Mouse (Mus musculus) forebrain, embryonic 11.5 days (tissue): ENCODE data around the gene Zfp111. TPM values are rescaled to one million over a fixed set of nuclear protein-coding genes. Genes with fewer than 3 reads are reported as not detected.

ENCODE experiments used
- ATAC-seq: fragments of 200-750 bp; cut with Nextera tagmentation; replicated peaks from 2 replicates; pipeline ENCODE4 v1.8.0; 2017; ENCODE audit warnings: moderate TSS enrichment; ENCODE audit not compliant: low FRiP score
- DNase-seq: peaks from one replicate; pipeline ENCODE4 v3.0.0-alpha.2; 2017; ENCODE audit warnings: low spot score
- H3K27ac ChIP-seq: fragments of 300-500 bp; sonication (generic); 2 replicates; pipeline ENCODE4 v1.5.1; 2014; ENCODE audit warnings: low read depth, low read length
- H3K27me3 ChIP-seq: fragments of 300-500 bp; sonication (generic); 2 replicates; pipeline ENCODE4 v1.6.1; 2014; ENCODE audit warnings: mild to moderate bottlenecking, low read length, mixed read lengths; ENCODE audit not compliant: control insufficient read depth, insufficient read depth
- H3K36me3 ChIP-seq: fragments of 300-500 bp; sonication (generic); 2 replicates; pipeline ENCODE4 v1.6.1; 2014; ENCODE audit warnings: mild to moderate bottlenecking, low read length, moderate library complexity, mixed read lengths; ENCODE audit not compliant: control insufficient read depth, insufficient read depth
- H3K4me1 ChIP-seq: fragments of 300-500 bp; sonication (generic); replicated peaks from 2 replicates; pipeline ENCODE4 v1.6.1; 2014; ENCODE audit warnings: low read length, mixed read lengths; ENCODE audit not compliant: control insufficient read depth, insufficient read depth
- H3K4me2 ChIP-seq: fragments of 300-500 bp; sonication (generic); 2 replicates; pipeline ENCODE4 v1.6.1; 2014; ENCODE audit warnings: low read depth, mild to moderate bottlenecking, low read length, moderate library complexity, mixed read lengths; ENCODE audit not compliant: severe bottlenecking
- H3K4me3 ChIP-seq: fragments of 300-500 bp; sonication (generic); 2 replicates; pipeline ENCODE4 v1.5.1; 2014; ENCODE audit warnings: low read depth, low read length
- H3K9ac ChIP-seq: fragments of 300-500 bp; sonication (generic); 2 replicates; pipeline ENCODE4 v1.6.1; 2014; ENCODE audit warnings: low read length
- H3K9me3 ChIP-seq: fragments of 300-500 bp; sonication (generic); 2 replicates; pipeline ENCODE4 v1.6.1; 2016; ENCODE audit warnings: low read length, mixed read lengths; ENCODE audit not compliant: control insufficient read depth
- WGBS: fragments of 180-500 bp; shearing (Covaris S2); extraction: QIAGEN DNeasy Blood & Tissue Kit; methylation state at CpG from one replicate; pipeline ENCODE4 v1.1.7; 2014; 5-methylcytosine and 5-hydroxymethylcytosine counted together
- polyA plus RNA-seq: library from polyadenylated mRNA; unstranded; fragments of >200 nt; fragmentation: Nextera tagmentation; extraction: Ambion mirVana; gene quantifications from 2 replicates; pipeline ENCODE4 v1.2.1, GENCODE M21; 2014

Gene Zfp111
- 9.6 and 12.3 TPM in 2 replicates for polyA plus RNA-seq

DNA sequence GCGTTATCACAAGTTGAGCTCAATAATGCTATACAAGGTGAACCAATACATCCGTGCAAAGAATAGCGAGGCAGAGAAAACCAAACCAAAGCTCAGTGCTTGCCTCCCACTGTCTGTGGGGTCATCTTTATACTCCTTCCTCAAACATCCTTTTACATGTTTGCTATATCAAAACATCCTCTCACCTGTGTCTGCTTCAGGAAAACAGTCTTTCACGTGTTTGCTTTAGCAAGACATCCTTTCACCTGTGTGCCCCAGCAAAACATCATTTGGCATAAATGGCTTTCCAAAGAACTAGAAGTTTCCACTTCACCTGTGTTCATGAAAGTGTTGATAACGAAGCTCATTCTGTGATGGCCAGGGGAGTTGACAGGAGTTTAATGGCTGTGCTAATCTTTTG lies at the start of gene Zfp111:
Gene Zfp111, minus strand, starts transcription at position 101 of the 400 bp plus-strand sequence.
- H3K4me3 ChIP-seq: no peak within 1 kb of the TSS
- ATAC-seq (no peak), DNase-seq (no peak)
- H3K36me3 ChIP-seq: no peaks in the 10 kb centered on the region; the same call in 1 of the 2 replicates
- no peaks in the 10 kb centered on the region for H3K27me3 ChIP-seq
- H3K4me2 ChIP-seq: no peak within 1 kb of the TSS
- no peak within 1 kb of the TSS for H3K27ac ChIP-seq
- WGBS: 83% methylated on average over 5 of the region's 5 CpGs
- no peaks in the 10 kb centered on the region for H3K9me3 ChIP-seq
- no peak within 1 kb of the TSS for H3K9ac ChIP-seq
- H3K4me1 ChIP-seq: no peaks in the 10 kb centered on the region

DNA sequence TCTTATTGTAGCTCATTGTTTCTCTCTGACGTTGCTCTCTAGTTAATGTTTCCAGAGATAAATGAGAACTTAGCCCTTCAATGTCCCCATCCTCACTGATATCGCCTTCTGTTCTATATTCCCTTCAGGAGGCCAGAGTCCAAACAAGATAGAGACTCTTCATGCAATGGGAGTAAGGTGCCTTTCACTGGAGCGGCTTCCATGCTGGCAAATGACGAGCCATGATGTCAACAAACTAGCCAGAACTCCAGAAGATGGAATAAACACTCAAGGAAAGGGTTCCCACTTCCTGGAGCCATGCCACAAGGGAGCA lies 48.7 kb upstream of the Zfp111 start:
- WGBS: 91% methylated on average over 4 of the region's 4 CpGs
- H3K27ac ChIP-seq: no peak overlapping the region
- no peak for ATAC-seq

DNA sequence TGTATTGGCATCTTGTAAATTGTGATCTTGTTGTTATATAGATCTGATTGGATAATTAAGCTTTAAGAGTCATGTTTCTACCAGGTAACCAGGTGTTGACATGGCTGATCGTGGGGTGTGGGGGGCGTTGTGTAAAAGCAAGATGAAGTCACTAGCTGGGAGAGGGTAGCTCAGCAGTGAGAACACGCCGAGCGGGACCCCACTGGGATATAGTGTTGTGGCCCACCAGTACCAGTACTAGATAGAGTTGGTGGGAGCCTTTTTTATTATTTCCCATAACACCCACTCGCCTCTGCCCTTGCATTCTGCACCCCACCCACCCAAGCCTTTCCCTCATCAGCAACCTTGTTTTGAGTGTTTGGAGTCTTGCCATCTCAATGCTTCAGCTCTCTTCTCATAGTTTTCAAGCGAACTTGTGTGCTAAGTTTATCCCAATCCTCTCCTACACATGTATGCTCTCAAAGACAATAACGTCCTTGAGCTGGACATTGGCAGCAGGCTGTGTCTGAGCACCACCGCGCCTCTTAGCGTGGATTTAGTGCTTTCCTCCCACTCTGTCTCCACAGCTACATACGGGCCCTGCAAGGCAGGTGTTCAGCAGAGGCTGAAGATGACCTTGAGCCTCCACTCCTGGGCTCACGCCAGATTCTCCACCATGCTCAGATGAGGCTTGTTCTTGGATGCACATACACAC lies 48.2 kb upstream of the Zfp111 start:
- H3K9me3 ChIP-seq: no peaks in the 10 kb centered on the region
- H3K4me3 ChIP-seq: no peak overlapping the region
- no peaks in the 10 kb centered on the region for H3K4me1 ChIP-seq
- ATAC-seq (no peak), DNase-seq (no peak)
- WGBS: 91% methylated on average over 13 of the region's 13 CpGs
- no peak overlapping the region for H3K4me2 ChIP-seq
- H3K27me3 ChIP-seq: no peaks in the 10 kb centered on the region
- H3K36me3 ChIP-seq: no peaks in the 10 kb centered on the region
- no peak overlapping the region for H3K27ac ChIP-seq
- no peak overlapping the region for H3K9ac ChIP-seq

More for the DNA sequence above, 48.7 kb upstream of the Zfp111 start:
- DNase-seq: no peak
- H3K4me2 ChIP-seq: no peak overlapping the region
- H3K9me3 ChIP-seq: no peaks in the 10 kb centered on the region
- no peaks in the 10 kb centered on the region for H3K36me3 ChIP-seq
- no peaks in the 10 kb centered on the region for H3K27me3 ChIP-seq
- H3K9ac ChIP-seq: no peak overlapping the region
- no peak overlapping the region for H3K4me3 ChIP-seq
- H3K4me1 ChIP-seq: no peaks in the 10 kb centered on the region

DNA sequence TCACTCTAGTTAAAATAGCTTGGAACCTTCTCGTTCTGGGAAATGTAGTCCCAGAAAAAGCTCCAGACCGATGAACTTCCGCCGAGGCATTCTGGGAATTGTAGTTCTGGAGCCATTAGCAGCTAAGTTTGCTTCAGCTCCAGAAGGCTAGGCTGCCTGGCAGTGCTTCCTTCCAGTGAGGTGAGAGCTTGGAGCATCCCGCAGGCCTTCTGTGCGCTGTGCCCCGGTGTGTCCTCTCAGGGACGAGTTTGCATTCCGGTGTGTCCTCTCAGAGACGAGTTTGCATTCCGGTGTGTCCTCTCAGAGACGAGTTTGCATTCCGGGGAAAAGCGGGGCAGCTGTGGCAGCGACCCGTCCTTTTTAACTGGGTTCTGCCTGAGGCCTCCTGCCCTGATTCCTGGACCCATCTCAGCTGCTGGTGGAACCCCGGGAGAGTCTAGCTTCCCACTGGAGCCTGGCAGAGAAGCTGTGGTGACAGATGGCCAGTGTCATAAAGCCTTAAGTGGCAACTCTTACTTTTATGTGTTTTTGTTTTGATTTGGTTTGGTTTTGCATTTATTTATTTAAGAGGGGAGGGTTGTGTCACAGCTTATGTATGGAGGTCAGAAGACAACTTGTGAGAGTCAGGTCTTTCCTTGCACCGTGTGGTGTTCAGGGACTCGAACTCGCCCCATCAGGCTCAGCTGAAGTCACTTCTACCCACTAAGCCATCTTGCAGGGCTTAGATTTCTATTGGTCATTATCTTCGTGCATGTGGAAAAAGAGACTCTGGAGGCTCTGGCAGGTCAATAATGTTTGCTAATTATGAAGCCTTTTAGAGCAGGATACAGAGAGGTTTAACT lies 43.6 kb upstream of the Zfp111 start, which contains the start of gene Zfp108:
Gene Zfp108, plus strand, starts transcription at position 162 of the 842 bp plus-strand sequence.
- peak within 1 kb of the TSS; percentile 53; the same call in 1 of the 2 replicates for H3K9ac ChIP-seq
- H3K27ac ChIP-seq: no peak within 1 kb of the TSS
- H3K9me3 ChIP-seq: no peaks in the 10 kb centered on the region
- peak within 1 kb of the TSS; percentile 51 for H3K4me2 ChIP-seq
- H3K27me3 ChIP-seq: no peaks in the 10 kb centered on the region
- WGBS: 23% methylated on average over 21 of the region's 21 CpGs
- no peaks in the 10 kb centered on the region for H3K4me1 ChIP-seq
- DNase-seq (peak; percentile 75), ATAC-seq (peak; percentile 90)
- no peaks in the 10 kb centered on the region for H3K36me3 ChIP-seq
- peak within 1 kb of the TSS; percentile 36 for H3K4me3 ChIP-seq

DNA sequence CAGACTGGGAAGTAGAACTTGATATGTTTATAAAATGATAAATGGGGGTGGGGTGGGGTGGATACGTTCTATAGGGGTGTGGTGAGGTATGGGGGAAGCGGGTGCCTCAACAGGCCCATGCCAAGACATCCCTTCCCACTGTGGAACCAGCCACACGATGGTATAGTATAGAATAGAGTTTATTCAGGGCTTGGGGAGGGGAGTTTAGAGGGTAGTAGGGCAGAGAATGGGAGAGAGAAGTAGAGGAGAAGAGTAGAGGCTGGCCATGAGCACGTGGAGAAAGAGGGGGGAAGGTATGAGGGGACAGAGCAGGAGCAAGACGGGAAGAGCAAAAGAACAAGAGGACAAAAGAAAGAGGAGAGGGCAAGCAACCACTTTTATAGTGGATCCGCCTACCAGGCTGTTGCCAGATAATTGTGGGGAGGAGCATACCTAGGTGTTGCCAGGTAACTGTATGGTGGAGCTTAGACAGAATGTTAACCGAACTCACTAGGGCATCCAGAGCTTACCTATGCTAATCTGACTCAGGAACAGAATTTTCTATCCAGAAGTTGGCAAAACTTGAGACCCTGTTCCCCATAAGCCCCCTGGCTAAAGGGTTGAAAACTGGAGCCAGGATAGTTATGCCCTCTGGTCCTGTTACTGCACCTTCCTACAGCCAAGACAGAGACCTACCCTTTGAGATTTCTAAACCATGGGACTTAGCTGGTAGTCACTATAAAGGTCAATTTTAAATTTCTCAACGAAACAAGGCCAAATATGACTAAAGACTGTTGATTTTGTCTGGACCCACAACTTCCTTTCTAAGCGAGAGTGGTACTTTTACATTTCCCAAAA lies 42.8 kb upstream of the Zfp111 start:
- no peak overlapping the region for H3K27ac ChIP-seq
- WGBS: 65% methylated on average over 9 of the region's 9 CpGs

DNA sequence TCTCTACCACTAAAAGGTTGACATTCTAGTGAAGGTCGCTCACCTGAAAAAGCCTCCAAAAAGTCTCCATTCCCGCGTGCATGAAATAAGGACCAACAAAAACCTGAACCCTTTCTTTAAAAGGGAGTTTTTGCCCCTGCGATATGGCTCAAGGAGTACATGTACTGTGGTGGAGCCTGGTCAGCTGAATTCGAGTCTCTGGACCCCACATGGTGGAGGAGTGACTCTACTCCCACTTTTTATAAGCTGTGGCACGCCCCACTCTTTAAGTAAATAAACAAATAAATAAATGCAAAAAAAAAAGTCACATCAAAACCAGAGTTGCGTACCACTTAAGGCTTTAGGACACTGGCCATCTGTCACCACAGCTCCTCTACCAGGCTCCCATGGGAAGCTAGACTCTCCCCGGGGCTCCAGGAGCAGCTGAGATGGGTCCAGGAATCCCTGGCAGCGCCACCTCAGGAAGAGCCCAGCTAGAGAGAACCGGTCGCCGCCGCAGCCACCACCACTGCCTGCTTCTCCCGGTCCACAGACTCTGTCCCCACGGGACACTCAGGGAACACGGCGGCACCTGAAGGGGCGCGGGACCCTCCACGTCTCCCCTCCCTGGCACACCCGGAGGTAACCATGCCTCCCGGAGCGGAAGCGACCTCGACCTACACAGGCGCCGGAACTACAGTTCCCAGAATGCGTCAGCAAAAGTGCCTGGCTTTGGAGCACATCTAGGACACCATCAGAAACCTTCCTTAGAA lies 26.0 kb upstream of the Zfp111 start, which contains the start of gene Zfp109:
Gene Zfp109, minus strand, starts transcription at position 521 of the 752 bp plus-strand sequence.
- H3K4me1 ChIP-seq: no peaks in the 10 kb centered on the region
- DNase-seq (peak; percentile 77), ATAC-seq (peak; percentile 93)
- H3K9me3 ChIP-seq: no peaks in the 10 kb centered on the region
- WGBS: 7% methylated on average over 28 of the region's 28 CpGs
- H3K27me3 ChIP-seq: no peaks in the 10 kb centered on the region
- H3K4me3 ChIP-seq: peak within 1 kb of the TSS; percentile 48
- H3K27ac ChIP-seq: no peak within 1 kb of the TSS
- no peaks in the 10 kb centered on the region for H3K36me3 ChIP-seq
- peak within 1 kb of the TSS; percentile 55 for H3K4me2 ChIP-seq
- H3K9ac ChIP-seq: peak within 1 kb of the TSS; percentile 51

More for the DNA sequence above, 42.8 kb upstream of the Zfp111 start:
- no peaks in the 10 kb centered on the region for H3K27me3 ChIP-seq
- H3K9me3 ChIP-seq: no peaks in the 10 kb centered on the region
- ATAC-seq (peak; percentile 74), DNase-seq (no peak)
- no peaks in the 10 kb centered on the region for H3K4me1 ChIP-seq
- H3K36me3 ChIP-seq: no peaks in the 10 kb centered on the region
- peak overlapping the region; percentile 51 for H3K4me2 ChIP-seq
- no peak overlapping the region for H3K9ac ChIP-seq
- H3K4me3 ChIP-seq: peak overlapping the region; percentile 36; the same call in 1 of the 2 replicates

DNA sequence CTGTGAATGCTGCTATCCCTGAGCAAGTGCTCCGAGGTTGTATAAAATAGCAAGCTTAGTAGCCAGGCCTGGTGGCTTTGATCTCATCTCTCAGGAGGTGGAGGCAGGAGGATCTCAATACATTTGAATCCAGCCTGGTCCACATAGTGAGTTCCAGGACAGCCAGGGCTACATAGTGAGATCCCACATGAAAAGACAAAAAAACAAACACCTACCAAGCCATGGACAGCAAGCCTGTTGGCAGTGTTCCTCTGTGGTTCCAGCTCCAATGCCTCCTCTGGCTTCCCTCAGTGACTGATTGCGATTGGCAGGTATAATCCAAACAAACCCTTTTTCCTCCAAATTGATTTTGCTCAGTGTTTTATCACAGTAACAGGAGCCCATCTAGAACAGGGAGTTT lies 947 bp downstream of the Zfp111 start:
- ATAC-seq (no peak), DNase-seq (no peak)
- Histone ChIP-seq H3K9me3 (no peaks in the 10 kb centered on the region), H3K36me3 (no peaks in the 10 kb centered on the region; the same call in 1 of the 2 replicates), H3K4me3 (no peak overlapping the region), H3K27ac (no peak overlapping the region), H3K9ac (no peak overlapping the region), H3K27me3 (no peaks in the 10 kb centered on the region), H3K4me2 (no peak overlapping the region), H3K4me1 (no peaks in the 10 kb centered on the region)
- WGBS: 79% methylated on average over 2 of the region's 2 CpGs
